Mouse (Mus musculus) heart, postnatal 25 days (tissue): ENCODE results near the gene Acsl5. TPM values are rescaled to one million over a fixed set of nuclear protein-coding genes. Genes with fewer than 3 reads are reported as not detected.

Experiments
- DNase-seq: peaks from one replicate; pipeline ENCODE4 v3.0.0; 2022; ENCODE audit warnings: low spot score
- intact Hi-C: fragments of 180-260 bp; cut with DNase I; formaldehyde crosslinking; loops from one replicate; pipeline ENCODE4 v1.15.1; 2025
- total RNA-seq, 2 experiments: library from RNA; stranded (reverse); gene quantifications; 2 replicates each; pipeline ENCODE4 v1.2.3; 2021

Gene Acsl5
- total RNA-seq, 2 experiments from 2014 or later, result 10.8 to 11.4 TPM

GRCm38 (mm10) chr19:55236026-55236425, 15.7 kb upstream of the Acsl5 start:
- no peak for DNase-seq
- intact Hi-C loops, result no loop called here

- intact Hi-C loops, result no loop called here
These were observed 15.2 kb upstream of the Acsl5 start for GRCm38 (mm10) chr19:55236564-55236963.

GRCm38 (mm10) chr19:55239766-55240426, 11.8 kb upstream of the Acsl5 start:
- intact Hi-C loops, result no loop called here
- no peak for DNase-seq

More at GRCm38 (mm10) chr19:55236564-55236963, 15.2 kb upstream of the Acsl5 start:
- no peak for DNase-seq

GRCm38 (mm10) chr19:55241186-55241645, 10.5 kb upstream of the Acsl5 start, which contains the start of gene Gucy2g:
TSS of gene Gucy2g (minus strand) at chr19:55241236.
- DNase-seq, result no peak
- intact Hi-C loops, result no loop called here

- intact Hi-C loops, result no loop called here
- DNase-seq, result peak; percentile 77
These were observed 6.9 kb upstream of the Acsl5 start for GRCm38 (mm10) chr19:55244791-55245231.

- no peak for DNase-seq
- intact Hi-C loops, result no loop called here
These were observed 4.2 kb upstream of the Acsl5 start for GRCm38 (mm10) chr19:55247563-55247962.

GRCm38 (mm10) chr19:55247991-55248520, 3.7 kb upstream of the Acsl5 start:
- no peak for DNase-seq
- intact Hi-C loops, result loop anchor here (2.0 kb wide), 1 partner anchor 29 kb away; no protein-coding TSS in a partner anchor

GRCm38 (mm10) chr19:55250451-55250850, 1.3 kb upstream of the Acsl5 start:
- intact Hi-C loops, result no loop called here

GRCm38 (mm10) chr19:55253239-55253569, 1.5 kb downstream of the Acsl5 start:
- intact Hi-C loops, result no loop called here
- no peak for DNase-seq

More at GRCm38 (mm10) chr19:55250451-55250850, 1.3 kb upstream of the Acsl5 start:
- DNase-seq, result no peak

GRCm38 (mm10) chr19:55253570-55254441, 2.1 kb downstream of the Acsl5 start:
- DNase-seq, result peak; percentile 60
- intact Hi-C loops, result no loop called here

GRCm38 (mm10) chr19:55254513-55255016, 2.8 kb downstream of the Acsl5 start:
- intact Hi-C loops, result no loop called here
- DNase-seq, result no peak

- no peak for DNase-seq
- intact Hi-C loops, result no loop called here
These were observed 4.4 kb downstream of the Acsl5 start for GRCm38 (mm10) chr19:55256156-55256555.

GRCm38 (mm10) chr19:55257656-55258375, 6.1 kb downstream of the Acsl5 start:
- intact Hi-C loops, result no loop called here
- DNase-seq, result no peak

- no peak for DNase-seq
- intact Hi-C loops, result no loop called here
These were observed 6.8 kb downstream of the Acsl5 start for GRCm38 (mm10) chr19:55258514-55258913.

GRCm38 (mm10) chr19:55260389-55261184, 8.8 kb downstream of the Acsl5 start:
- intact Hi-C loops, result no loop called here
- DNase-seq, result no peak

- intact Hi-C loops, result no loop called here
- no peak for DNase-seq
These were observed 13.5 kb downstream of the Acsl5 start for GRCm38 (mm10) chr19:55265269-55265668.

GRCm38 (mm10) chr19:55266786-55267185, 15.0 kb downstream of the Acsl5 start:
- DNase-seq, result no peak
- intact Hi-C loops, result no loop called here

- intact Hi-C loops, result no loop called here
- DNase-seq, result no peak
These were observed 16.4 kb downstream of the Acsl5 start for GRCm38 (mm10) chr19:55268150-55268549.

GRCm38 (mm10) chr19:55269051-55269450, 17.3 kb downstream of the Acsl5 start:
- intact Hi-C loops, result no loop called here

More at GRCm38 (mm10) chr19:55269051-55269450, 17.3 kb downstream of the Acsl5 start:
- DNase-seq, result no peak
